Mouse (Mus musculus) pancreas, adult 10 weeks (tissue): Measurements from ENCODE around the gene Pla2g3. TPM values are rescaled to one million over a fixed set of nuclear protein-coding genes. Genes with fewer than 3 reads are reported as not detected.

Source experiments
- polyA plus RNA-seq: library from polyadenylated mRNA; stranded (reverse); fragments of 350-450 nt; fragmentation: Illumina TruSeq; extraction: RNeasy Lipid Tissue Mini Kit (QIAGEN cat#74804); gene quantifications from one replicate; pipeline ENCODE4 v1.2.3, GENCODE M21; 2015; ENCODE audit warnings: low read depth, low replicate concordance; ENCODE audit not compliant: insufficient read depth

Gene Pla2g3
- polyA plus RNA-seq = 0.72 TPM

GRCm38 (mm10) chr11:3487952-3488570, at the start of gene Pla2g3:
TSS of gene Pla2g3 (plus strand) at chr11:3488284.

GRCm38 (mm10) chr11:3452167-3452639, 35.9 kb upstream of the Pla2g3 start, which contains the start of gene Rnf185:
TSS of gene Rnf185 (minus strand) at chr11:3452363.

GRCm38 (mm10) chr11:3514529-3515054, 26.5 kb downstream of the Pla2g3 start, which contains the start of gene Selenom:
TSS of gene Selenom (plus strand) at chr11:3514684.

GRCm38 (mm10) chr11:3540451-3541085, 52.5 kb downstream of the Pla2g3 start, which contains the start of gene Smtn:
TSS of gene Smtn (minus strand) at chr11:3540612.

Other genes starting within 250 kb of the Pla2g3 start
- gene Drg1, start 221.9 kb upstream of the Pla2g3 start, polyA plus RNA-seq = 22.0 TPM
- gene Patz1, start 199.4 kb upstream of the Pla2g3 start, polyA plus RNA-seq = 5.4 TPM
- gene Pik3ip1, start 157.9 kb upstream of the Pla2g3 start, polyA plus RNA-seq = 4.2 TPM
- gene Limk2, start 79.1 kb upstream of the Pla2g3 start, polyA plus RNA-seq = 20.8 TPM
- 8.9 TPM for gene Rnf185, start 35.9 kb upstream of the Pla2g3 start, polyA plus RNA-seq
- gene Inpp5j, start 16.5 kb downstream of the Pla2g3 start, polyA plus RNA-seq = 8.3 TPM
- gene Selenom, start 26.4 kb downstream of the Pla2g3 start, polyA plus RNA-seq = 57.2 TPM
- gene Smtn, start 52.3 kb downstream of the Pla2g3 start, polyA plus RNA-seq = 18.6 TPM
- 6.6 TPM for gene Morc2a, start 160.9 kb downstream of the Pla2g3 start, polyA plus RNA-seq